Mouse (Mus musculus) thymus, adult 2 months (tissue): ENCODE results near the gene Thada.

Experiments used
- CTCF ChIP-seq: fragments of 200-500 bp; IDR thresholded peaks from 2 replicates; pipeline ENCODE4 v1.5.1; 2012; ENCODE audit warnings: mild to moderate bottlenecking, control low read depth, low read length, moderate library complexity, borderline replicate concordance; ENCODE audit not compliant: control insufficient read depth, poor library complexity, insufficient read depth; ENCODE audit errors: extremely low read depth
- POLR2A ChIP-seq: fragments of 200-500 bp; IDR thresholded peaks from 2 replicates; pipeline ENCODE4 v1.6.1; 2012; ENCODE audit warnings: mild to moderate bottlenecking, low read length, control low read depth, moderate library complexity; ENCODE audit not compliant: control insufficient read depth, poor library complexity, insufficient read depth; ENCODE audit errors: extremely low read depth

GRCm38 (mm10) chr17:84435012-84435411, 31.0 kb downstream of the Thada start:
- TF ChIP-seq POLR2A (no peak), CTCF (no peak)
